Mouse (Mus musculus) stomach, embryonic 15.5 days (tissue): ENCODE measurements around the gene Tcf7. TPM values are rescaled to one million over a fixed set of nuclear protein-coding genes. Genes with fewer than 3 reads are reported as not detected.

Source experiments
- ATAC-seq: fragments of 200-750 bp; cut with Nextera tagmentation; 2 replicates; pipeline ENCODE4 v1.8.0; 2017; ENCODE audit warnings: low read depth, moderate number of reproducible peaks, moderate TSS enrichment; ENCODE audit not compliant: insufficient read depth, low FRiP score
- H3K27ac ChIP-seq: fragments of 300-500 bp; sonication (generic); 2 replicates; pipeline ENCODE4 v1.5.1; 2015; ENCODE audit warnings: mild to moderate bottlenecking, inconsistent platforms
- H3K27me3 ChIP-seq: fragments of 300-500 bp; sonication (generic); replicated peaks from 2 replicates; pipeline ENCODE4 v1.6.1; 2015; ENCODE audit warnings: inconsistent platforms
- H3K36me3 ChIP-seq: fragments of 300-500 bp; sonication (generic); 2 replicates; pipeline ENCODE4 v1.6.1; 2015; ENCODE audit warnings: inconsistent platforms
- H3K4me1 ChIP-seq: fragments of 300-500 bp; sonication (generic); 2 replicates; pipeline ENCODE4 v1.6.1; 2015; ENCODE audit warnings: inconsistent platforms
- H3K4me2 ChIP-seq: fragments of 300-500 bp; sonication (generic); 2 replicates; pipeline ENCODE4 v1.6.1; 2015; ENCODE audit warnings: mild to moderate bottlenecking, inconsistent platforms
- H3K4me3 ChIP-seq: fragments of 300-500 bp; sonication (generic); replicated peaks from 2 replicates; pipeline ENCODE4 v1.5.1; 2015; ENCODE audit warnings: inconsistent platforms
- H3K9ac ChIP-seq: fragments of 300-500 bp; sonication (generic); 2 replicates; pipeline ENCODE4 v1.6.1; 2015; ENCODE audit warnings: inconsistent platforms
- H3K9me3 ChIP-seq: fragments of 300-500 bp; sonication (generic); 2 replicates; pipeline ENCODE4 v1.6.1; 2016; ENCODE audit warnings: inconsistent platforms
- WGBS: fragments of 180-500 bp; shearing (Covaris S2); methylation state at CpG from one replicate; pipeline ENCODE4 v1.1.7; 2015; 5-methylcytosine and 5-hydroxymethylcytosine counted together
- polyA plus RNA-seq: library from polyadenylated mRNA; unstranded; fragments of >200 nt; fragmentation: Nextera tagmentation; extraction: Ambion mirVana; gene quantifications from 2 replicates; pipeline ENCODE4 v1.2.1, GENCODE M21; 2015

The Tcf7 gene
- polyA plus RNA-seq, 1 experiment from 2014 or later: 7.5 TPM

GRCm38 (mm10) chr11:52260878-52261277, 21.9 kb downstream of the Tcf7 start:
- WGBS: 78% methylated on average over 4 of the region's 4 CpGs
- no peak for ATAC-seq
- H3K4me3 ChIP-seq: no peak overlapping the region
- no peak overlapping the region for H3K27ac ChIP-seq
- no peaks in the 10 kb centered on the region for H3K9me3 ChIP-seq
- H3K27me3 ChIP-seq: no peaks in the 10 kb centered on the region
- H3K9ac ChIP-seq: no peak overlapping the region
- H3K36me3 ChIP-seq: no peaks in the 10 kb centered on the region
- no peak overlapping the region for H3K4me2 ChIP-seq
- peaks cover 10% of the 10 kb centered on the region for H3K4me1 ChIP-seq

- no peak overlapping the region for H3K4me2 ChIP-seq
- no peaks in the 10 kb centered on the region for H3K27me3 ChIP-seq
- no peak overlapping the region for H3K4me3 ChIP-seq
- no peak overlapping the region for H3K27ac ChIP-seq
- ATAC-seq: no peak
- no peaks in the 10 kb centered on the region for H3K36me3 ChIP-seq
- WGBS: 52% methylated on average over 5 of the region's 5 CpGs
- H3K9ac ChIP-seq: no peak overlapping the region
- 0 out of 2 replicates have a peak, but pooled peaks cover under 1% of the 10 kb centered on the region for H3K4me1 ChIP-seq
- H3K9me3 ChIP-seq: no peaks in the 10 kb centered on the region
These were observed 24.1 kb downstream of the Tcf7 start for GRCm38 (mm10) chr11:52258711-52259110.

GRCm38 (mm10) chr11:52257376-52257775, 25.4 kb downstream of the Tcf7 start:
- ATAC-seq: no peak
- Histone ChIP-seq H3K27me3 (no peaks in the 10 kb centered on the region), H3K4me3 (no peak overlapping the region), H3K9me3 (no peaks in the 10 kb centered on the region), H3K36me3 (no peaks in the 10 kb centered on the region), H3K4me2 (no peak overlapping the region), H3K27ac (no peak overlapping the region), H3K4me1 (0 out of 2 replicates have a peak, but pooled peaks cover 7% of the 10 kb centered on the region), H3K9ac (no peak overlapping the region)
- WGBS: 73% methylated on average over 3 of the region's 3 CpGs

- Histone ChIP-seq H3K27me3 (no peaks in the 10 kb centered on the region), H3K4me1 (0 out of 2 replicates have a peak, but pooled peaks cover 7% of the 10 kb centered on the region), H3K27ac (no peak overlapping the region), H3K36me3 (no peaks in the 10 kb centered on the region), H3K4me2 (no peak overlapping the region), H3K9ac (no peak overlapping the region), H3K4me3 (no peak overlapping the region), H3K9me3 (no peaks in the 10 kb centered on the region)
- no peak for ATAC-seq
- WGBS: 91% methylated on average over 8 of the region's 8 CpGs
These were observed 27.7 kb downstream of the Tcf7 start for GRCm38 (mm10) chr11:52255077-52255476.

GRCm38 (mm10) chr11:52253674-52254375, 29.0 kb downstream of the Tcf7 start:
- 66% methylated on average over 11 of the region's 11 CpGs for WGBS
- no peaks in the 10 kb centered on the region for H3K27me3 ChIP-seq
- H3K4me1 ChIP-seq: 0 out of 2 replicates have a peak, but pooled peaks cover 7% of the 10 kb centered on the region
- ATAC-seq: no peak
- H3K4me2 ChIP-seq: no peak overlapping the region
- no peak overlapping the region for H3K9ac ChIP-seq
- no peaks in the 10 kb centered on the region for H3K9me3 ChIP-seq
- H3K36me3 ChIP-seq: no peaks in the 10 kb centered on the region
- no peak overlapping the region for H3K4me3 ChIP-seq
- H3K27ac ChIP-seq: peak overlapping the region; percentile 32; the same call in 1 of the 2 replicates

- H3K4me1 ChIP-seq: 0 out of 2 replicates have a peak, but pooled peaks cover 7% of the 10 kb centered on the region
- no peak overlapping the region for H3K4me3 ChIP-seq
- H3K27ac ChIP-seq: peak overlapping the region; percentile 55; the same call in 1 of the 2 replicates
- no peak overlapping the region for H3K4me2 ChIP-seq
- no peaks in the 10 kb centered on the region for H3K27me3 ChIP-seq
- no peak overlapping the region for H3K9ac ChIP-seq
- H3K36me3 ChIP-seq: no peaks in the 10 kb centered on the region
- no peaks in the 10 kb centered on the region for H3K9me3 ChIP-seq
- WGBS: 37% methylated on average over 1 of the region's 1 CpGs
- no peak for ATAC-seq
These were observed 30.1 kb downstream of the Tcf7 start for GRCm38 (mm10) chr11:52252692-52253091.

GRCm38 (mm10) chr11:52251770-52252169, 31.0 kb downstream of the Tcf7 start:
- 69% methylated on average over 5 of the region's 5 CpGs for WGBS

GRCm38 (mm10) chr11:52249452-52249851, 33.4 kb downstream of the Tcf7 start:
- no peak for ATAC-seq
- 96% methylated on average over 2 of the region's 2 CpGs for WGBS
- Histone ChIP-seq H3K4me2 (no peak overlapping the region), H3K36me3 (no peaks in the 10 kb centered on the region), H3K4me3 (no peak overlapping the region), H3K4me1 (0 out of 2 replicates have a peak, but pooled peaks cover 7% of the 10 kb centered on the region), H3K27me3 (no peaks in the 10 kb centered on the region), H3K9ac (no peak overlapping the region), H3K9me3 (no peaks in the 10 kb centered on the region), H3K27ac (no peak overlapping the region)

More at GRCm38 (mm10) chr11:52251770-52252169, 31.0 kb downstream of the Tcf7 start:
- H3K27me3 ChIP-seq: no peaks in the 10 kb centered on the region
- H3K27ac ChIP-seq: no peak overlapping the region
- no peak overlapping the region for H3K9ac ChIP-seq
- H3K9me3 ChIP-seq: no peaks in the 10 kb centered on the region
- H3K4me1 ChIP-seq: 0 out of 2 replicates have a peak, but pooled peaks cover 7% of the 10 kb centered on the region
- no peak for ATAC-seq
- H3K4me2 ChIP-seq: no peak overlapping the region
- no peaks in the 10 kb centered on the region for H3K36me3 ChIP-seq
- no peak overlapping the region for H3K4me3 ChIP-seq

- 87% methylated on average over 4 of the region's 4 CpGs for WGBS
These were observed 41.8 kb downstream of the Tcf7 start for GRCm38 (mm10) chr11:52240898-52241542.

GRCm38 (mm10) chr11:52234509-52234908, 48.3 kb downstream of the Tcf7 start:
- Histone ChIP-seq H3K27me3 (no peaks in the 10 kb centered on the region), H3K9ac (no peak overlapping the region), H3K4me3 (no peak overlapping the region), H3K36me3 (peaks cover 10% of the 10 kb centered on the region; the same call in 1 of the 2 replicates), H3K9me3 (no peaks in the 10 kb centered on the region), H3K4me2 (no peak overlapping the region), H3K4me1 (0 out of 2 replicates have a peak, but pooled peaks cover 7% of the 10 kb centered on the region), H3K27ac (no peak overlapping the region)
- ATAC-seq: no peak

More at GRCm38 (mm10) chr11:52240898-52241542, 41.8 kb downstream of the Tcf7 start:
- no peak overlapping the region for H3K4me3 ChIP-seq
- no peak overlapping the region for H3K4me2 ChIP-seq
- H3K36me3 ChIP-seq: peaks cover 10% of the 10 kb centered on the region; the same call in 1 of the 2 replicates
- no peak for ATAC-seq
- H3K27me3 ChIP-seq: no peaks in the 10 kb centered on the region
- no peak overlapping the region for H3K9ac ChIP-seq
- no peaks in the 10 kb centered on the region for H3K4me1 ChIP-seq
- H3K27ac ChIP-seq: no peak overlapping the region
- H3K9me3 ChIP-seq: no peaks in the 10 kb centered on the region

GRCm38 (mm10) chr11:52233906-52234305, 48.9 kb downstream of the Tcf7 start:
- WGBS: 82% methylated on average over 1 of the region's 1 CpGs
- Histone ChIP-seq H3K9me3 (no peaks in the 10 kb centered on the region), H3K27ac (no peak overlapping the region), H3K4me1 (0 out of 2 replicates have a peak, but pooled peaks cover 7% of the 10 kb centered on the region), H3K27me3 (no peaks in the 10 kb centered on the region), H3K9ac (no peak overlapping the region), H3K4me3 (no peak overlapping the region), H3K36me3 (peaks cover 10% of the 10 kb centered on the region; the same call in 1 of the 2 replicates), H3K4me2 (peak overlapping the region; percentile 48)
- ATAC-seq: no peak
